Mouse (Mus musculus): ENCODE measurements at regions not wholly inside any gene's neighbourhood (a gene's known extent, or its start where the extent isn't known, plus 50 kb on each side); places are given as distances from the start of the nearest gene placed in this dataset.

GRCm38 (mm10) chr10:113034356-113034755, 105.6 kb upstream of the Atxn7l3b start:
- DNase-seq (ENCODE audit: low spot score in 2 of 2) = no peak

- DNase-seq (ENCODE audit: low spot score in 2 of 2) = no peak
Measured at GRCm38 (mm10) chr10:113032870-113033269, 104.1 kb upstream of the Atxn7l3b start.

GRCm38 (mm10) chr10:113027300-113027699, 98.5 kb upstream of the Atxn7l3b start:
- peak; percentile 2 to 57 for DNase-seq (ENCODE audit: low spot score in 2 of 2)

GRCm38 (mm10) chr10:113024633-113025032, 95.8 kb upstream of the Atxn7l3b start:
- no peak for DNase-seq (ENCODE audit: low spot score in 2 of 2)

- no peak for DNase-seq (ENCODE audit: low spot score in 2 of 2)
Measured at GRCm38 (mm10) chr10:113009124-113009523, 80.3 kb upstream of the Atxn7l3b start.

DNA sequence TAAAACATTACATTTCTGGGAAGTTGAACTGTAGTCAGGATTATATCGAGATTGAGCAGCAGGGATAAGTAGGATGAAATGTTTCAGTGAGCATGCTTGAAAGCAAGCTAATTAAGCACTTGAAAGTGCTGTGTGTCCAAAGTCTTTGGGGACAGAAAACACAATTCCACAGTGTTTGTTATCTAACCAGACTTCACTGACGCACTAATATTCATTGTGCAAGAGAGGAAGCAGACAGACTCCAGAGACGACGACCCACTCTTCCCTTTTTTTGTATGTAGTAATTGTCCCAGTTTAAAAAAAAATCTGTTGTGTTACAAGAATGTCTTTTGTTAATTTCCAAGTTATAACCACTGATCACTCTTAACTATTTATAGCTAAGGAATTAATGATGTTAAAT, 61.9 kb upstream of the Atxn7l3b start:
- no peak for DNase-seq (ENCODE audit: low spot score in 2 of 2)

- no peak for DNase-seq (ENCODE audit: low spot score in 2 of 2)
Measured at GRCm38 (mm10) chr10:112982697-112983096, 53.9 kb upstream of the Atxn7l3b start.
